Mouse (Mus musculus) kidney, postnatal 0 days (tissue): ENCODE measurements around the gene Tspan13. TPM values are rescaled to one million over a fixed set of nuclear protein-coding genes. Genes with fewer than 3 reads are reported as not detected.

Source experiments
- ATAC-seq: fragments of 200-750 bp; cut with Nextera tagmentation; replicated peaks from 2 replicates; pipeline ENCODE4 v1.8.0; 2017; ENCODE audit warnings: low read depth, moderate number of reproducible peaks, moderate TSS enrichment, moderate library complexity; ENCODE audit not compliant: low FRiP score
- DNase-seq: peaks from one replicate; pipeline ENCODE4 v3.0.0-alpha.2; 2016; ENCODE audit warnings: low spot score
- H3K27ac ChIP-seq: fragments of 300-500 bp; sonication (generic); 2 replicates; pipeline ENCODE4 v1.5.1; 2014; ENCODE audit warnings: mild to moderate bottlenecking
- H3K27me3 ChIP-seq: fragments of 300-500 bp; sonication (generic); 2 replicates; pipeline ENCODE4 v1.6.1; 2014; ENCODE audit warnings: low read length, mixed read lengths; ENCODE audit not compliant: insufficient read depth
- H3K36me3 ChIP-seq: fragments of 300-500 bp; sonication (generic); 2 replicates; pipeline ENCODE4 v1.6.1; 2014; ENCODE audit warnings: low read length, mixed read lengths; ENCODE audit not compliant: insufficient read depth
- H3K4me1 ChIP-seq: fragments of 300-500 bp; sonication (generic); replicated peaks from 2 replicates; pipeline ENCODE4 v1.6.1; 2014; ENCODE audit warnings: antibody characterized with exemption, low read length, mixed read lengths; ENCODE audit not compliant: insufficient read depth
- H3K4me2 ChIP-seq: fragments of 300-500 bp; sonication (generic); 2 replicates; pipeline ENCODE4 v1.6.1; 2014; ENCODE audit warnings: mild to moderate bottlenecking, low read length, moderate library complexity, mixed read lengths
- H3K4me3 ChIP-seq: fragments of 300-500 bp; sonication (generic); replicated peaks from 2 replicates; pipeline ENCODE4 v1.5.1; 2014; ENCODE audit warnings: low read depth, low read length
- H3K9ac ChIP-seq: fragments of 300-500 bp; sonication (generic); 2 replicates; pipeline ENCODE4 v1.6.1; 2014; ENCODE audit warnings: low read depth, low read length
- H3K9me3 ChIP-seq: fragments of 300-500 bp; sonication (generic); replicated peaks from 2 replicates; pipeline ENCODE4 v1.6.1; 2016; ENCODE audit warnings: low read length, inconsistent platforms, mixed read lengths
- CTCF ChIP-seq: IDR thresholded peaks from 2 replicates; pipeline ENCODE4 v1.5.1; 2016; ENCODE audit warnings: antibody characterized with exemption, low read depth, mild to moderate bottlenecking, moderate library complexity
- WGBS: fragments of 180-500 bp; shearing (Covaris S2); extraction: QIAGEN DNeasy Blood & Tissue Kit; methylation state at CpG from one replicate; pipeline ENCODE4 v1.1.7; 2014; 5-methylcytosine and 5-hydroxymethylcytosine counted together
- polyA plus RNA-seq: library from polyadenylated mRNA; unstranded; fragments of >200 nt; fragmentation: Nextera tagmentation; extraction: Ambion mirVana; gene quantifications from 2 replicates; pipeline ENCODE4 v1.2.1, GENCODE M21; 2015

Tspan13 gene
- polyA plus RNA-seq, 1 experiment from 2014 or later = 124 TPM

GRCm38 (mm10) chr12:36046196-36046595, 3.9 kb upstream of the Tspan13 start:
- H3K27ac ChIP-seq = no peak overlapping the region
- H3K4me3 ChIP-seq = no peak overlapping the region
- H3K9me3 ChIP-seq = no peaks in the 10 kb centered on the region
- 31% methylated on average over 5 of the region's 5 CpGs for WGBS
- ATAC-seq = no peak
- H3K36me3 ChIP-seq = no peaks in the 10 kb centered on the region
- no peak for TF ChIP-seq CTCF
- H3K4me1 ChIP-seq = no peaks in the 10 kb centered on the region
- no peak for DNase-seq
- no peaks in the 10 kb centered on the region for H3K27me3 ChIP-seq
- no peak overlapping the region for H3K4me2 ChIP-seq
- no peak overlapping the region for H3K9ac ChIP-seq

GRCm38 (mm10) chr12:36044691-36045090, 2.4 kb upstream of the Tspan13 start:
- Histone ChIP-seq H3K9me3 (no peaks in the 10 kb centered on the region), H3K4me2 (no peak overlapping the region), H3K27me3 (no peaks in the 10 kb centered on the region), H3K4me3 (no peak overlapping the region), H3K4me1 (no peaks in the 10 kb centered on the region; the same call in 1 of the 2 replicates), H3K36me3 (no peaks in the 10 kb centered on the region), H3K27ac (no peak overlapping the region), H3K9ac (no peak overlapping the region)
- no peak for ATAC-seq
- 80% methylated on average over 2 of the region's 2 CpGs for WGBS
- no peak for TF ChIP-seq CTCF
- no peak for DNase-seq

GRCm38 (mm10) chr12:36041703-36042347, 475 bp downstream of the Tspan13 start:
- peak overlapping the region; percentile 88 for H3K4me3 ChIP-seq
- H3K36me3 ChIP-seq = no peaks in the 10 kb centered on the region
- peak overlapping the region; percentile 73 for H3K9ac ChIP-seq
- H3K27ac ChIP-seq = peak overlapping the region; percentile 60
- under 1% methylated on average over 47 of the region's 50 CpGs for whole genome bisulfite sequencing
- TF ChIP-seq CTCF = peak; percentile 44
- no peaks in the 10 kb centered on the region; the same call in 1 of the 2 replicates for H3K4me1 ChIP-seq
- H3K9me3 ChIP-seq = no peaks in the 10 kb centered on the region
- H3K27me3 ChIP-seq = no peaks in the 10 kb centered on the region
- ATAC-seq (peak; percentile 67; the same call in 1 of the 2 replicates), DNase-seq (peak; percentile 56)
- H3K4me2 ChIP-seq = peak overlapping the region; percentile 98

- ATAC-seq (no peak), DNase-seq (no peak)
- TF ChIP-seq CTCF = no peak
- H3K4me3 ChIP-seq = peak overlapping the region; percentile 88
- H3K27me3 ChIP-seq = no peaks in the 10 kb centered on the region
- H3K36me3 ChIP-seq = no peaks in the 10 kb centered on the region
- no peaks in the 10 kb centered on the region; the same call in 1 of the 2 replicates for H3K4me1 ChIP-seq
- no peak overlapping the region for H3K27ac ChIP-seq
- 41% methylated on average over 4 of the region's 4 CpGs for WGBS
- peak overlapping the region; percentile 98 for H3K4me2 ChIP-seq
- no peak overlapping the region for H3K9ac ChIP-seq
- no peaks in the 10 kb centered on the region for H3K9me3 ChIP-seq
These were observed 1.1 kb downstream of the Tspan13 start for GRCm38 (mm10) chr12:36041281-36041589.

- Histone ChIP-seq H3K36me3 (no peaks in the 10 kb centered on the region), H3K4me1 (no peaks in the 10 kb centered on the region; the same call in 1 of the 2 replicates), H3K27ac (no peak overlapping the region), H3K9me3 (no peaks in the 10 kb centered on the region), H3K4me3 (no peak overlapping the region; the same call in 1 of the 2 replicates), H3K27me3 (no peaks in the 10 kb centered on the region), H3K9ac (no peak overlapping the region), H3K4me2 (peak overlapping the region; percentile 98)
- no peak for TF ChIP-seq CTCF
- DNase-seq = no peak
- WGBS = 53% methylated on average over 10 of the region's 10 CpGs
- ATAC-seq = no peak
These were observed 1.6 kb downstream of the Tspan13 start for GRCm38 (mm10) chr12:36040571-36041280.

GRCm38 (mm10) chr12:36039541-36040084, 2.7 kb downstream of the Tspan13 start:
- no peaks in the 10 kb centered on the region for H3K27me3 ChIP-seq

More at GRCm38 (mm10) chr12:36039541-36040084, 2.7 kb downstream of the Tspan13 start:
- Histone ChIP-seq H3K4me3 (no peak overlapping the region), H3K9me3 (no peaks in the 10 kb centered on the region), H3K4me1 (no peaks in the 10 kb centered on the region; the same call in 1 of the 2 replicates), H3K4me2 (no peak overlapping the region), H3K36me3 (no peaks in the 10 kb centered on the region), H3K9ac (no peak overlapping the region), H3K27ac (no peak overlapping the region)
- no peak for DNase-seq
- WGBS = 68% methylated on average over 9 of the region's 9 CpGs
- no peak for ATAC-seq
- TF ChIP-seq CTCF = no peak
